Comparison of ENCODE assay signal across 25 mouse cellular contexts in genomic region chr8:70850132-70850845, GRCm38 (mm10). TPM values are rescaled to one million over a fixed set of nuclear protein-coding genes. Genes with fewer than 3 reads are reported as not detected.
DNase-seq lines count a peak whose midpoint lies in the region; ATAC-seq and TF ChIP-seq lines count a peak whose summit lies in the region.
"Had no signal": no experiment of that assay in that cellular context is flagged by ENCODE, and none has a peak within 500 bp of the region (broad histone marks: within the 10 kb centered on the region; RNA-seq: fewer than 3 reads in every experiment).

No protein-coding gene starts in this region.

- no peaks in the 10 kb centered on the region for H3K36me3 ChIP-seq in megakaryocyte, embryonic 14.5 days (replicated peaks; ENCODE audit: low read length)
- H3K36me3 ChIP-seq: embryonic facial prominence, embryonic 15.5 days had no signal

- intact Hi-C loops in gastrocnemius, adult 2 months (cut with DNase I): loop anchor here (10.0 kb wide), 1 partner anchor 45 kb away; the partner anchor contains the start of genes Il12rb1 and Mast3
- intact Hi-C loops in gastrocnemius, postnatal 36 days (cut with DNase I): no loop called here

- no peak overlapping the region for H3K4me3 ChIP-seq in gastrocnemius, adult 2 months
- peak overlapping the region; percentile 44 for H3K4me3 ChIP-seq in megakaryocyte, embryonic 14.5 days (replicated peaks)
- no peak overlapping the region for H3K4me3 ChIP-seq in brown adipose tissue, adult 24 weeks (ENCODE audit: insufficient read depth, low read depth, low read length)
- H3K4me3 ChIP-seq: embryonic facial prominence, embryonic 13.5 days; embryonic facial prominence, embryonic 15.5 days; erythroblast, embryonic 14.5 days; forebrain, embryonic 10.5 days; forebrain, embryonic 12.5 days had no signal

- no peak for ATAC-seq in megakaryocyte, adult 5-6 weeks (ENCODE audit: poor library complexity, severe bottlenecking)
- ATAC-seq: CD4-positive, CD25-positive, alpha-beta regulatory T cell, adult 4 months; forebrain, embryonic 14.5 days; forebrain, embryonic 16.5 days; Patski had no signal

- peak overlapping the region; percentile 38; the same call in 1 of the 2 replicates for H3K27ac ChIP-seq in gastrocnemius, adult 2 months
- peak overlapping the region; percentile 4; the same call in 1 of the 2 replicates for H3K27ac ChIP-seq in brown adipose tissue, adult 24 weeks (replicated peaks; ENCODE audit: low read depth, low read length)
- H3K27ac ChIP-seq: embryonic facial prominence, embryonic 13.5 days; embryonic facial prominence, embryonic 15.5 days; forebrain, embryonic 10.5 days; forebrain, embryonic 12.5 days had no signal

- peaks cover 29% of the 10 kb centered on the region for H3K4me1 ChIP-seq in megakaryocyte, embryonic 14.5 days
- H3K4me1 ChIP-seq in brown adipose tissue, adult 24 weeks (ENCODE audit: control insufficient read depth, insufficient read depth, insufficient read length, low read length): no peaks in the 10 kb centered on the region
- H3K4me1 ChIP-seq: embryonic facial prominence, embryonic 13.5 days; embryonic facial prominence, embryonic 15.5 days had no signal

- DNase-seq in gastrocnemius, adult 2 months: no peak
- DNase-seq in gastrocnemius, postnatal 36 days: no peak
- no peak for DNase-seq in MN1 (ENCODE audit: low spot score)
- DNase-seq: adrenal gland, adult 2 months; B cell, adult 2 months; cerebellum, adult 11 months; cerebellum, adult 18-20 months; cerebellum, adult 8-10 months; cerebellum, adult 9-11 months; cerebellum, postnatal 14 days; cerebellum, postnatal 36 days; embryo, embryonic 11 days had no signal

- peaks cover 87% of the 10 kb centered on the region for H3K27me3 ChIP-seq in megakaryocyte, embryonic 14.5 days (replicated peaks)
- H3K27me3 ChIP-seq: embryonic facial prominence, embryonic 15.5 days; forebrain, embryonic 12.5 days; Patski had no signal

- TF ChIP-seq CTCF in gastrocnemius, adult 2 months (IDR thresholded peaks at IDR 0.05): no peak

- H3K9me3 ChIP-seq in megakaryocyte, embryonic 14.5 days: no peaks in the 10 kb centered on the region
- H3K9me3 ChIP-seq: embryonic facial prominence, embryonic 13.5 days; embryonic facial prominence, embryonic 15.5 days; forebrain, embryonic 10.5 days; forebrain, embryonic 12.5 days had no signal

RNA-seq across cellular contexts. Expression of gene Arrdc2, which starts 10.8 kb away (rescaled TPM):
- 100 to 1,000 TPM in 1 of 2 experiments, 10 to 100 TPM in 1; 66.5 to 182 TPM for total RNA-seq in gastrocnemius, adult 2 months (2021)
- total RNA-seq in gastrocnemius, postnatal 36 days (2021): 10 to 100 TPM; 47.9 to 92.8 TPM
- polyA plus RNA-seq in megakaryocyte, embryonic 14.5 days (2012; ENCODE audit: insufficient read depth, low replicate concordance): 30.6 and 35.6 TPM in 2 replicates
- total RNA-seq in megakaryocyte, adult 5-6 weeks (2015): 9.0 and 11.0 TPM in 2 replicates
- 10.5 and 11.1 TPM in 2 replicates for total RNA-seq in megakaryocyte, adult 5-6 weeks (2017)
- polyA plus RNA-seq in brown adipose tissue, adult 24 weeks (2012; ENCODE audit: insufficient read depth, insufficient read length, missing spikeins): 1.3 and 5.0 TPM in 2 replicates

RNA-seq across cellular contexts. Expression of gene Kcnn1, which starts 12.8 kb away (rescaled TPM):
- total RNA-seq in gastrocnemius, adult 2 months (2021): 10 to 100 TPM; 18.1 to 21.5 TPM
- 10 to 100 TPM; 12.8 to 18.3 TPM for total RNA-seq in gastrocnemius, postnatal 36 days (2021)
- 3.4 and 11.8 TPM in 2 replicates for polyA plus RNA-seq in megakaryocyte, embryonic 14.5 days (2012; ENCODE audit: insufficient read depth, low replicate concordance)
- total RNA-seq in megakaryocyte, adult 5-6 weeks (2015): not detected in 2 replicates
- total RNA-seq in megakaryocyte, adult 5-6 weeks (2017): 0.33 TPM in 1 of 2 replicates, not detected in the other
- polyA plus RNA-seq in brown adipose tissue, adult 24 weeks (2012; ENCODE audit: insufficient read depth, insufficient read length, missing spikeins): 5.8 and 6.0 TPM in 2 replicates
- polyA plus RNA-seq: CD4-positive, CD25-positive, alpha-beta regulatory T cell, adult 4 months had no signal

RNA-seq across cellular contexts. Expression of gene Ccdc124, which starts 23.4 kb away (rescaled TPM):
- 10 to 100 TPM; 65.6 to 73.1 TPM for total RNA-seq in gastrocnemius, adult 2 months (2021)
- total RNA-seq in gastrocnemius, postnatal 36 days (2021): 10 to 100 TPM; 56.2 to 64.3 TPM
- 92.6 and 282 TPM in 2 replicates for polyA plus RNA-seq in megakaryocyte, embryonic 14.5 days (2012; ENCODE audit: insufficient read depth, low replicate concordance)
- total RNA-seq in megakaryocyte, adult 5-6 weeks (2015): 32.7 and 38.9 TPM in 2 replicates
- 36.8 and 47.6 TPM in 2 replicates for total RNA-seq in megakaryocyte, adult 5-6 weeks (2017)
- 54.5 and 60.6 TPM in 2 replicates for polyA plus RNA-seq in brown adipose tissue, adult 24 weeks (2012; ENCODE audit: insufficient read depth, insufficient read length, missing spikeins)

RNA-seq across cellular contexts. Expression of gene Il12rb1, which starts 42.0 kb away (rescaled TPM):
- total RNA-seq in gastrocnemius, adult 2 months (2021): not detected
- under 1 TPM in 1 of 2 experiments, not detected in 1; 0.15 TPM for total RNA-seq in gastrocnemius, postnatal 36 days (2021)
- polyA plus RNA-seq in megakaryocyte, embryonic 14.5 days (2012; ENCODE audit: insufficient read depth, low replicate concordance): 10.8 and 11.1 TPM in 2 replicates
- total RNA-seq in megakaryocyte, adult 5-6 weeks (2015): 0.80 and 1.5 TPM in 2 replicates
- total RNA-seq in megakaryocyte, adult 5-6 weeks (2017): 0.07 and 1.7 TPM in 2 replicates
- polyA plus RNA-seq in brown adipose tissue, adult 24 weeks (2012; ENCODE audit: insufficient read depth, insufficient read length, missing spikeins): not detected in 2 replicates
- total RNA-seq: adrenal gland, postnatal 25 days had no signal
- polyA plus RNA-seq: forebrain, embryonic 12.5 days; forebrain, embryonic 14.5 days had no signal

RNA-seq across cellular contexts. Expression of gene Slc5a5, which starts 42.3 kb away (rescaled TPM):
- total RNA-seq in gastrocnemius, adult 2 months (2021): not detected
- total RNA-seq in gastrocnemius, postnatal 36 days (2021): under 1 TPM in 1 of 2 experiments, not detected in 1; 0.10 TPM
- polyA plus RNA-seq in megakaryocyte, embryonic 14.5 days (2012; ENCODE audit: insufficient read depth, low replicate concordance): 0.13 and 1.5 TPM in 2 replicates
- total RNA-seq in megakaryocyte, adult 5-6 weeks (2015): 0.07 TPM in 1 of 2 replicates, not detected in the other
- total RNA-seq in megakaryocyte, adult 5-6 weeks (2017): not detected in 2 replicates
- polyA plus RNA-seq in brown adipose tissue, adult 24 weeks (2012; ENCODE audit: insufficient read depth, insufficient read length, missing spikeins): not detected in 2 replicates
- polyA plus RNA-seq: CD4-positive, CD25-positive, alpha-beta regulatory T cell, adult 4 months had no signal

Comparison
In these comparisons a context has a peak if more than half of its experiments do, and no peak if none do; other contexts are left out.
1. RNA of gene Arrdc2, which starts 10.8 kb away (total RNA-seq): 66.5 to 182 TPM in gastrocnemius, adult 2 months and 47.9 to 92.8 TPM in gastrocnemius, postnatal 36 days; 9.0 to 11.1 TPM in megakaryocyte, adult 5-6 weeks; every median in the first group is over 4 times any median in the second.
2. RNA of gene Kcnn1, which starts 12.8 kb away (total RNA-seq): 18.1 to 21.5 TPM in gastrocnemius, adult 2 months and 12.8 to 18.3 TPM in gastrocnemius, postnatal 36 days; 0.33 TPM in megakaryocyte, adult 5-6 weeks; every median in the first group is over 10 times any median in the second.